Mouse (Mus musculus) B cell, adult 67 days (primary cell): ENCODE results near the gene Arhgef15. TPM values are rescaled to one million over a fixed set of nuclear protein-coding genes. Genes with fewer than 3 reads are reported as not detected.

Experiments
- total RNA-seq, 2 experiments: library from RNA; stranded (reverse); gene quantifications; 4 replicates each; pipeline ENCODE4 v1.2.4; 2023

The Arhgef15 gene
- total RNA-seq = not detected

GRCm38 (mm10) chr11:68957308-68957707 is at the start of gene Arhgef15:
Gene Arhgef15 (minus strand): TSS chr11:68957480.

GRCm38 (mm10) chr11:68975085-68975484 is 17.8 kb upstream of the Arhgef15 start, which contains the start of gene Rangrf:
Gene Rangrf (minus strand): TSS chr11:68975185.

GRCm38 (mm10) chr11:68967337-68968282 is 10.3 kb upstream of the Arhgef15 start, which contains the start of gene Slc25a35:
Gene Slc25a35 (plus strand): TSS chr11:68968131.

GRCm38 (mm10) chr11:68926981-68927380 is 30.3 kb downstream of the Arhgef15 start, which contains the start of gene Odf4:
Gene Odf4 (minus strand): TSS chr11:68927081.

GRCm38 (mm10) chr11:68901351-68902046 is 55.8 kb downstream of the Arhgef15 start, which contains the start of gene Rpl26:
Gene Rpl26 (plus strand): TSS chr11:68901583.

Other genes with a start within 250 kb of the Arhgef15 start
- gene Ndel1, start 85.6 kb downstream of the Arhgef15 start, total RNA-seq = 10 to 100 TPM; 46.7 to 57.8 TPM
- gene Rnf222, start 68.9 kb downstream of the Arhgef15 start, total RNA-seq = not detected
- 1,000 to 10,000 TPM; 2,344 to 2,392 TPM for gene Rpl26, start 55.9 kb downstream of the Arhgef15 start, total RNA-seq
- gene Odf4, start 30.4 kb downstream of the Arhgef15 start, total RNA-seq = not detected
- gene Slc25a35, start 10.7 kb upstream of the Arhgef15 start, total RNA-seq = 1 to 10 TPM; 3.5 to 6.0 TPM
- gene Rangrf, start 17.7 kb upstream of the Arhgef15 start, total RNA-seq = 1 to 10 TPM; 3.9 to 6.6 TPM
- 10 to 100 TPM; 32.0 to 32.7 TPM for gene Pfas, start 51.0 kb upstream of the Arhgef15 start, total RNA-seq
- 10 to 100 TPM; 34.0 to 35.6 TPM for gene Ctc1, start 58.4 kb upstream of the Arhgef15 start, total RNA-seq
- 1 to 10 TPM; 7.0 to 7.1 TPM for gene Aurkb, start 88.2 kb upstream of the Arhgef15 start, total RNA-seq
- gene Borcs6, start 102.2 kb upstream of the Arhgef15 start, total RNA-seq = 10 to 100 TPM; 22.2 to 22.5 TPM
- gene Tmem107, start 113.3 kb upstream of the Arhgef15 start, total RNA-seq = 1 to 10 TPM; 1.5 to 6.3 TPM
- gene Vamp2, start 131.0 kb upstream of the Arhgef15 start, total RNA-seq = 100 to 1,000 TPM; 510 to 518 TPM
- 100 to 1,000 TPM; 495 to 638 TPM for gene Per1, start 137.7 kb upstream of the Arhgef15 start, total RNA-seq
- gene Hes7, start 162.9 kb upstream of the Arhgef15 start, total RNA-seq = under 1 TPM in 1 of 2 experiments, not detected in 1; 0.30 TPM
- not detected for gene 9130213A22Rik, start 165.1 kb upstream of the Arhgef15 start, total RNA-seq
- 1 to 10 TPM in 1 of 2 experiments, under 1 TPM in 1; 0.83 to 1.1 TPM for gene Aloxe3, start 168.4 kb upstream of the Arhgef15 start, total RNA-seq
- gene Alox12b, start 199.5 kb upstream of the Arhgef15 start, total RNA-seq = not detected
- under 1 TPM in 1 of 2 experiments, not detected in 1; 0.21 TPM for gene Alox8, start 240.4 kb upstream of the Arhgef15 start, total RNA-seq